Mouse (Mus musculus): ENCODE measurements around the gene Cyp4v3.

- no peak for TF ChIP-seq TCF12 (IDR thresholded peaks at IDR 0.05; ENCODE audit: low read depth, low read length)
- no peak for TF ChIP-seq ZMIZ1 (IDR thresholded peaks at IDR 0.05; ENCODE audit: low read depth, low read length)
- TF ChIP-seq MAFK (IDR thresholded peaks at IDR 0.05; ENCODE audit: borderline replicate concordance, low read depth, low read length): no peak
- no peak for TF ChIP-seq CTCF (IDR thresholded peaks at IDR 0.05 in 2 of 3, conservative IDR thresholded peaks at IDR 0.05 in 1 of 3; ENCODE audit: control insufficient read depth in 1 of 3, insufficient read depth in 1 of 3, low read depth in 2 of 3, low read length in 3 of 3, poor library complexity in 1 of 3, severe bottlenecking in 1 of 3)
- no peak for TF ChIP-seq GATA1 (IDR thresholded peaks at IDR 0.05; ENCODE audit: low read depth, low read length)
- no peak for TF ChIP-seq NELFE (IDR thresholded peaks at IDR 0.05; ENCODE audit: low read depth, low read length)
- no peak for TF ChIP-seq POLR2A (IDR thresholded peaks at IDR 0.05; ENCODE audit: control insufficient read depth in 1 of 2, insufficient read depth in 1 of 2, low read depth in 1 of 2, low read length in 2 of 2, poor library complexity in 1 of 2)
- no peak for TF ChIP-seq TAL1 (IDR thresholded peaks at IDR 0.05; ENCODE audit: low read length)
Observed at GRCm38 (mm10) chr8:45269056-45269455, 64.0 kb downstream of the Cyp4v3 start.

All from MEL (cell line).